8 mouse cellular contexts compared by ENCODE assay signal in the genomic region with DNA sequence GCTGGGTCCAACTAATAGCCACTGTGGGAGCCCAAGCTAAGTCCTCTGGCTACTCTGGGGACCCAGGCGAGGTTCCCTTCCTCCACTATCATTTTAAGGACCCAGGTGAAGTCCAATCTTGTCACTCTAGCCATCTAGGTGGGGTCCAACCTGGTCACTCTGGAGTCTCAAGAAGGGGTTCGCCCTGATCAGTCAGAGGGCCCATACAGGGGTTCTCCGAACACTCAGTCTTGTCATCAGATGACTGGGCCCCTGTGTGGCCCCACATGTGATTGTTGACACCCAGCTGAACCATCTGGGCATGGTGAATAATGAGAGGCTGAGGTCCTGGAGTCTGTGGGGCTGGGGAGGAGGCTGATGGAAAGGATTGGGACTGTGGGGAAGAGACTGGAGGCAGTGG. TPM values are rescaled to one million over a fixed set of nuclear protein-coding genes. Genes with fewer than 3 reads are reported as not detected.
A peak's percentile ranks its signal among the peaks of the same experiment; 100 is the strongest.
DNase-seq lines count a peak whose midpoint lies in the region; TF ChIP-seq lines count a peak whose summit lies in the region.

No protein-coding gene starts in this region.

- TF ChIP-seq POLR2A in MEL (IDR thresholded peaks at IDR 0.05; ENCODE audit: control insufficient read depth in 1 of 2, insufficient read depth in 1 of 2, low read depth in 1 of 2, low read length in 2 of 2, poor library complexity in 1 of 2), result no peak

- no peak for TF ChIP-seq RAD21 in MEL (IDR thresholded peaks at IDR 0.05; ENCODE audit: low read depth, low read length)

- peak overlapping the region; percentile 83 for H3K27ac ChIP-seq in MEL (ENCODE audit: control insufficient read depth, low read depth, low read length)
- peak overlapping the region; percentile 82 for H3K27ac ChIP-seq in macrophage

- H3K4me3 ChIP-seq in MEL (ENCODE audit: control insufficient read depth in 1 of 2, insufficient read depth in 1 of 2, low read depth in 2 of 2, low read length in 2 of 2) (peak overlapping the region in 1 of 2 experiments; percentile 74; a peak in 3 of 4 replicates), macrophage (ENCODE audit: inconsistent target) (no peak overlapping the region)

- intact Hi-C loops in heart, postnatal 25 days (cut with DNase I), result no loop called here
- intact Hi-C loops in left cerebral cortex, postnatal 10 days (cut with DNase I), result no loop called here

- 87% methylated on average over 3 of the region's 3 CpGs for WGBS in macrophage (ENCODE audit: missing documents)

- no peak for TF ChIP-seq CTCF in MEL (IDR thresholded peaks at IDR 0.05 in 2 of 3, conservative IDR thresholded peaks at IDR 0.05 in 1 of 3; ENCODE audit: control insufficient read depth in 1 of 3, insufficient read depth in 1 of 3, low read depth in 2 of 3, low read length in 3 of 3, poor library complexity in 1 of 3, severe bottlenecking in 1 of 3)

- peaks cover 0 to 13% of the 10 kb centered on the region in 2 experiments; a peak in 2 of 4 replicates for H3K4me1 ChIP-seq in MEL (ENCODE audit: control insufficient read depth in 1 of 2, insufficient read depth in 2 of 2, low read length in 2 of 2)

- peaks cover 0 to 7% of the 10 kb centered on the region in 2 experiments; a peak in 3 of 4 replicates for H3K36me3 ChIP-seq in MEL (ENCODE audit: control insufficient read depth in 1 of 2, insufficient read depth in 2 of 2, low read length in 2 of 2)
- H3K36me3 ChIP-seq in macrophage (ENCODE audit: inconsistent target), result peaks cover 27% of the 10 kb centered on the region

- TF ChIP-seq EP300 in MEL (IDR thresholded peaks at IDR 0.05; ENCODE audit: low read depth in 1 of 2, low read length in 2 of 2), result no peak

- H3K9ac ChIP-seq in MEL (ENCODE audit: control insufficient read depth, low read depth, low read length, poor library complexity, severe bottlenecking), result peak overlapping the region; percentile 88

- H3K9me3 ChIP-seq in MEL (replicated peaks; ENCODE audit: insufficient read depth, low read length), result no peaks in the 10 kb centered on the region

- DNase-seq in heart, adult 11 months, result peak; percentile 96
- DNase-seq in heart, postnatal 25 days (ENCODE audit: low spot score), result no peak
- DNase-seq in MEL (ENCODE audit: low read depth, low spot score), result no peak
- peak; percentile 7 for DNase-seq in heart, postnatal 4 days
- no peak for DNase-seq in frontal cortex, postnatal 25 days (ENCODE audit: low spot score in 2 of 2)
- no peak for DNase-seq in MN1 (ENCODE audit: low spot score)
- no peak for DNase-seq in left cerebral cortex, postnatal 10 days (ENCODE audit: extremely low spot score in 1 of 2, low spot score in 2 of 2)

- H3K79me2 ChIP-seq in MEL (ENCODE audit: control insufficient read depth, insufficient read depth, low read length, poor library complexity), result peaks cover 2% of the 10 kb centered on the region; the same call in 1 of the 2 replicates
- H3K79me2 ChIP-seq in macrophage (ENCODE audit: inconsistent target), result peaks cover 50% of the 10 kb centered on the region

- H3K27me3 ChIP-seq in MEL (ENCODE audit: control insufficient read depth in 1 of 2, insufficient read depth in 2 of 2, low read length in 2 of 2), result no peaks in the 10 kb centered on the region

TF ChIP-seq in MEL, 35 proteins besides CTCF, POLR2A, EP300 and RAD21:
- TF ChIP-seq MAZ (IDR thresholded peaks at IDR 0.05; ENCODE audit: low read depth, low read length) (no peak), JUND (IDR thresholded peaks at IDR 0.05; ENCODE audit: low read depth, low read length) (no peak), USF1 (IDR thresholded peaks at IDR 0.05; ENCODE audit: low read depth, low read length) (no peak), RCOR1 (IDR thresholded peaks at IDR 0.05; ENCODE audit: low read depth, low read length) (no peak), SIN3A (IDR thresholded peaks at IDR 0.05; ENCODE audit: low read length) (no peak)

RNA-seq across cellular contexts. Expression of gene Ticam1, which starts 6.8 kb away (rescaled TPM):
- 1 to 10 TPM; 7.6 to 9.8 TPM for total RNA-seq in heart, postnatal 25 days (2021)
- 3.5 and 4.6 TPM in 2 replicates for total RNA-seq in MEL (2012; rRNA removed)
- 1 to 10 TPM in 1 of 2 experiments, not detected in 1; 8.7 TPM for polyA plus RNA-seq in MEL (2012; ENCODE audit: insufficient read depth in 1 of 2, insufficient read length in 2 of 2, low read depth in 1 of 2, low replicate concordance in 2 of 2, missing spikeins in 1 of 2)
- 10 to 100 TPM; 10.3 to 10.8 TPM for total RNA-seq in heart, postnatal 4 days (2021)
- total RNA-seq in macrophage (2018; cell fraction: chromatin; rRNA removed), result 10 to 100 TPM; 20.0 to 66.0 (median 29.6) TPM
- total RNA-seq in macrophage (2018; cell fraction: cytosol; rRNA removed), result 10 to 100 TPM; 29.2 to 68.9 (median 35.2) TPM
- 10 to 100 TPM; 18.9 to 54.1 (median 29.3) TPM for total RNA-seq in macrophage (2018; cell fraction: nucleus; rRNA removed)
- 19.5 to 36.1 TPM (median 21.2 TPM) in 3 replicates for polyA plus RNA-seq in macrophage (2018)
- 1 to 10 TPM; 4.0 to 4.2 TPM for total RNA-seq in left cerebral cortex, postnatal 10 days (2021)

RNA-seq across cellular contexts. Expression of gene Fem1a, which starts 13.1 kb away (rescaled TPM):
- total RNA-seq in heart, postnatal 25 days (2021), result 100 to 1,000 TPM; 102 to 105 TPM
- 16.2 and 21.5 TPM in 2 replicates for total RNA-seq in MEL (2012; rRNA removed)
- 10 to 100 TPM in 1 of 2 experiments, not detected in 1; 17.1 TPM for polyA plus RNA-seq in MEL (2012; ENCODE audit: insufficient read depth in 1 of 2, insufficient read length in 2 of 2, low read depth in 1 of 2, low replicate concordance in 2 of 2, missing spikeins in 1 of 2)
- 10 to 100 TPM; 69.6 to 73.8 TPM for total RNA-seq in heart, postnatal 4 days (2021)
- total RNA-seq in macrophage (2018; cell fraction: chromatin; rRNA removed), result 10 to 100 TPM in 9 of 26 experiments, 1 to 10 TPM in 17; 2.4 to 25.8 (median 7.7) TPM
- 10 to 100 TPM in 17 of 26 experiments, 1 to 10 TPM in 9; 4.7 to 16.4 (median 11.9) TPM for total RNA-seq in macrophage (2018; cell fraction: cytosol; rRNA removed)
- total RNA-seq in macrophage (2018; cell fraction: nucleus; rRNA removed), result 10 to 100 TPM in 15 of 26 experiments, 1 to 10 TPM in 11; 5.5 to 23.2 (median 10.6) TPM
- polyA plus RNA-seq in macrophage (2018), result 6.6 to 13.3 TPM (median 10.2 TPM) in 3 replicates
- total RNA-seq in left cerebral cortex, postnatal 10 days (2021), result 10 to 100 TPM; 45.4 TPM

RNA-seq across cellular contexts. Expression of gene Plin3, which starts 22.9 kb away (rescaled TPM):
- total RNA-seq in heart, postnatal 25 days (2021), result 100 to 1,000 TPM; 154 to 171 TPM
- 6.6 and 7.6 TPM in 2 replicates for total RNA-seq in MEL (2012; rRNA removed)
- polyA plus RNA-seq in MEL (2012; ENCODE audit: insufficient read depth in 1 of 2, insufficient read length in 2 of 2, low read depth in 1 of 2, low replicate concordance in 2 of 2, missing spikeins in 1 of 2), result 10 to 100 TPM in 1 of 2 experiments, not detected in 1; 13.1 TPM
- total RNA-seq in heart, postnatal 4 days (2021), result 10 to 100 TPM; 56.3 to 65.7 TPM
- 10 to 100 TPM in 18 of 26 experiments, 1 to 10 TPM in 8; 3.7 to 35.4 (median 12.4) TPM for total RNA-seq in macrophage (2018; cell fraction: chromatin; rRNA removed)
- 10 to 100 TPM; 28.2 to 67.4 (median 39.0) TPM for total RNA-seq in macrophage (2018; cell fraction: cytosol; rRNA removed)
- total RNA-seq in macrophage (2018; cell fraction: nucleus; rRNA removed), result 10 to 100 TPM; 10.8 to 40.1 (median 19.8) TPM
- polyA plus RNA-seq in macrophage (2018), result 40.0 to 53.0 TPM (median 46.8 TPM) in 3 replicates
- 1 to 10 TPM; 3.8 to 5.4 TPM for total RNA-seq in left cerebral cortex, postnatal 10 days (2021)

RNA-seq across cellular contexts. Expression of gene Arrdc5, which starts 30.3 kb away (rescaled TPM):
- total RNA-seq in heart, postnatal 25 days (2021), result not detected
- total RNA-seq in MEL (2012; rRNA removed), result not detected in 2 replicates
- polyA plus RNA-seq in MEL (2012; ENCODE audit: insufficient read depth in 1 of 2, insufficient read length in 2 of 2, low read depth in 1 of 2, low replicate concordance in 2 of 2, missing spikeins in 1 of 2), result not detected
- not detected for total RNA-seq in heart, postnatal 4 days (2021)
- not detected for total RNA-seq in macrophage (2018; cell fraction: chromatin; rRNA removed)
- not detected for total RNA-seq in macrophage (2018; cell fraction: cytosol; rRNA removed)
- total RNA-seq in macrophage (2018; cell fraction: nucleus; rRNA removed), result not detected
- not detected in 3 replicates for polyA plus RNA-seq in macrophage (2018)
- not detected for total RNA-seq in left cerebral cortex, postnatal 10 days (2021)

RNA-seq across cellular contexts. Expression of gene Uhrf1, which starts 33.4 kb away (rescaled TPM):
- 1 to 10 TPM; 3.7 to 4.3 TPM for total RNA-seq in heart, postnatal 25 days (2021)
- 185 and 201 TPM in 2 replicates for total RNA-seq in MEL (2012; rRNA removed)
- polyA plus RNA-seq in MEL (2012; ENCODE audit: insufficient read depth in 1 of 2, insufficient read length in 2 of 2, low read depth in 1 of 2, low replicate concordance in 2 of 2, missing spikeins in 1 of 2) (100 to 1,000 TPM; 115 to 133 TPM), macrophage (2018) (2.3 to 57.4 TPM (median 13.6 TPM) in 3 replicates)
- total RNA-seq in heart, postnatal 4 days (2021), result 10 to 100 TPM; 71.8 to 76.7 TPM
- 10 to 100 TPM in 13 of 26 experiments, 1 to 10 TPM in 13; 2.4 to 31.3 (median 10.2) TPM for total RNA-seq in macrophage (2018; cell fraction: chromatin; rRNA removed)
- 1 to 10 TPM; 3.9 to 9.2 (median 5.9) TPM for total RNA-seq in macrophage (2018; cell fraction: cytosol; rRNA removed)
- 10 to 100 TPM in 3 of 26 experiments, 1 to 10 TPM in 23; 3.7 to 97.3 (median 6.4) TPM for total RNA-seq in macrophage (2018; cell fraction: nucleus; rRNA removed)
- total RNA-seq in left cerebral cortex, postnatal 10 days (2021), result 1 to 10 TPM; 4.2 to 5.6 TPM

Comparison
In these comparisons a context has a peak if more than half of its experiments do, and no peak if none do; other contexts are left out.
1. DNase-seq: peak in heart, adult 11 months (single experiment) and heart, postnatal 4 days (single experiment); none in heart, postnatal 25 days (single experiment), MEL (single experiment), frontal cortex, postnatal 25 days (0 of 2), MN1 (single experiment) and left cerebral cortex, postnatal 10 days (0 of 2).